Comparison of ENCODE assay signal across 8 mouse cellular contexts in the genomic region with DNA sequence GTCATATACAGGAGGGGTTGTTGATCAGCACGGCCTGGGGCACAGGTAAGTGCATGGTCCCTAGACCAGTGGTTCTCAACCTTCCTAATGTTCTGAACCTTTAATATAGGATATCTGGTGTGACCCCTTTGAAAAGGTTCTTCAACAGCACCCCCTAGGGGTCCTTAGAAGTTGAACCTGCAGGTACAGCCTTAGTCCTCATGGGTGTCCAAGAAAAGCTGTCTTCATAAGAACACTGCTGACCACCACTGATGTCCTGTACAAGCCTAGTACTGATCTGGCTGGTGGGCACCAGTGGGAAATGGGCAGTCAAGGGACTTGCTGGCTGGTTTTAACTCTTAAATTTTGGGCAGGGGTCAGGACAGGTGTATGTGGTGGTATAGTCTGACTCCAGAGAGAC. TPM values are rescaled to one million over a fixed set of nuclear protein-coding genes. Genes with fewer than 3 reads are reported as not detected.
DNase-seq lines count a peak whose midpoint lies in the region; ATAC-seq and TF ChIP-seq lines count a peak whose summit lies in the region.

No protein-coding gene starts in this region.

- H3K9ac ChIP-seq in lung, embryonic 16.5 days (ENCODE audit: low read length), result no peak overlapping the region
- H3K9ac ChIP-seq in embryonic facial prominence, embryonic 14.5 days (ENCODE audit: low read depth, low read length), result no peak overlapping the region
- H3K9ac ChIP-seq in midbrain, postnatal 0 days (replicated peaks; ENCODE audit: low read length, poor library complexity, severe bottlenecking), result no peak overlapping the region

- H3K4me2 ChIP-seq in lung, embryonic 16.5 days (ENCODE audit: low read depth, low read length), result no peak overlapping the region
- no peak overlapping the region for H3K4me2 ChIP-seq in embryonic facial prominence, embryonic 14.5 days (ENCODE audit: low read depth, low read length)
- H3K4me2 ChIP-seq in midbrain, postnatal 0 days (ENCODE audit: low read depth, low read length, poor library complexity, severe bottlenecking), result no peak overlapping the region

- WGBS in lung, embryonic 16.5 days, result 50% methylated on average over 1 of the region's 1 CpGs
- 80% methylated on average over 1 of the region's 1 CpGs for WGBS in embryonic facial prominence, embryonic 14.5 days
- WGBS in midbrain, postnatal 0 days, result 84% methylated on average over 1 of the region's 1 CpGs

- ATAC-seq in CD4-positive, CD25-positive, alpha-beta regulatory T cell, adult 4 months, result no peak
- ATAC-seq in lung, embryonic 16.5 days (ENCODE audit: low read depth), result peak; percentile 2; the same call in 1 of the 2 replicates
- 0 out of 2 replicates have a peak, but pooled peaks have one; percentile 5 for ATAC-seq in embryonic facial prominence, embryonic 14.5 days (ENCODE audit: low read depth)
- no peak for ATAC-seq in midbrain, postnatal 0 days (ENCODE audit: low FRiP score)

- H3K9me3 ChIP-seq in lung, embryonic 16.5 days (ENCODE audit: control insufficient read depth, low read length), result no peaks in the 10 kb centered on the region
- no peaks in the 10 kb centered on the region for H3K9me3 ChIP-seq in embryonic facial prominence, embryonic 14.5 days (ENCODE audit: control insufficient read depth, low read length)
- no peaks in the 10 kb centered on the region for H3K9me3 ChIP-seq in midbrain, postnatal 0 days (ENCODE audit: low read length)

- TF ChIP-seq CTCF in midbrain, postnatal 0 days (IDR thresholded peaks at IDR 0.05), result peak; percentile 50

- peaks cover 14% of the 10 kb centered on the region for H3K4me1 ChIP-seq in lung, embryonic 16.5 days (replicated peaks; ENCODE audit: control insufficient read depth, insufficient read depth, low read length)
- peaks cover 2% of the 10 kb centered on the region; the same call in 1 of the 2 replicates for H3K4me1 ChIP-seq in embryonic facial prominence, embryonic 14.5 days (ENCODE audit: control insufficient read depth, insufficient read depth, low read length)
- no peaks in the 10 kb centered on the region; the same call in 1 of the 2 replicates for H3K4me1 ChIP-seq in midbrain, postnatal 0 days (ENCODE audit: insufficient read depth, low read length)

- H3K27ac ChIP-seq in lung, embryonic 16.5 days (ENCODE audit: low read length), result no peak overlapping the region
- no peak overlapping the region for H3K27ac ChIP-seq in embryonic facial prominence, embryonic 14.5 days (replicated peaks; ENCODE audit: low read depth, low read length)
- H3K27ac ChIP-seq in midbrain, postnatal 0 days (ENCODE audit: low read depth, low read length), result no peak overlapping the region

- H3K36me3 ChIP-seq in lung, embryonic 16.5 days (ENCODE audit: control insufficient read depth, insufficient read depth, low read length), result peaks cover 33% of the 10 kb centered on the region
- peaks cover 43% of the 10 kb centered on the region for H3K36me3 ChIP-seq in embryonic facial prominence, embryonic 14.5 days (ENCODE audit: control insufficient read depth, insufficient read depth, low read length)
- peaks cover 33% of the 10 kb centered on the region for H3K36me3 ChIP-seq in midbrain, postnatal 0 days (ENCODE audit: insufficient read depth, low read length)

- no peak overlapping the region for H3K4me3 ChIP-seq in lung, embryonic 16.5 days (ENCODE audit: low read length)
- H3K4me3 ChIP-seq in embryonic facial prominence, embryonic 14.5 days (ENCODE audit: low read depth, low read length), result no peak overlapping the region
- H3K4me3 ChIP-seq in midbrain, postnatal 0 days (ENCODE audit: low read depth, low read length), result no peak overlapping the region

- H3K27me3 ChIP-seq in lung, embryonic 16.5 days (ENCODE audit: control insufficient read depth, insufficient read depth, low read depth, low read length), result peaks cover 23% of the 10 kb centered on the region
- H3K27me3 ChIP-seq in embryonic facial prominence, embryonic 14.5 days (replicated peaks; ENCODE audit: control insufficient read depth, insufficient read depth, low read length), result peaks cover 26% of the 10 kb centered on the region
- no peaks in the 10 kb centered on the region for H3K27me3 ChIP-seq in midbrain, postnatal 0 days (ENCODE audit: insufficient read depth, low read length)

- DNase-seq in CD4-positive, CD25-positive, alpha-beta regulatory T cell, adult 2 months (ENCODE audit: low read depth, low spot score), result peak; percentile 57
- no peak for DNase-seq in lung, postnatal 4 days
- DNase-seq in embryonic facial prominence, embryonic 14.5 days (ENCODE audit: low spot score), result no peak
- no peak for DNase-seq in midbrain, postnatal 0 days (ENCODE audit: low spot score)
- no peak for DNase-seq in layer of hippocampus, postnatal 25 days (ENCODE audit: extremely low spot score in 1 of 2, low spot score in 1 of 2)
- no peak for DNase-seq in urinary bladder, adult 2 months (ENCODE audit: low spot score)

RNA-seq across cellular contexts. Expression of a gene that starts 4.4 kb away (rescaled TPM):
- not detected for polyA plus RNA-seq in CD4-positive, CD25-positive, alpha-beta regulatory T cell, adult 4 months (2017; shearing (Covaris generic))
- not detected in 2 replicates for polyA plus RNA-seq in lung, embryonic 16.5 days (2015; fragmentation: Nextera tagmentation; extraction: Ambion mirVana)
- polyA plus RNA-seq in embryonic facial prominence, embryonic 14.5 days (2014; fragmentation: Nextera tagmentation; extraction: Ambion mirVana), result 0.15 and 0.20 TPM in 2 replicates
- 60.9 and 66.1 TPM in 2 replicates for total RNA-seq in midbrain, postnatal 0 days (2014; rRNA removed)
- polyA plus RNA-seq in midbrain, postnatal 0 days (2015; fragmentation: Nextera tagmentation; extraction: Ambion mirVana), result 5.0 TPM in 2 replicates
- total RNA-seq in layer of hippocampus, postnatal 25 days (2021), result 100 to 1,000 TPM; 108 to 110 TPM
- 0.96 and 1.5 TPM in 2 replicates for polyA plus RNA-seq in urinary bladder, adult 2 months (2012; rRNA removed)

RNA-seq across cellular contexts. Expression of a gene that starts 7.7 kb away (rescaled TPM):
- 100 to 1,000 TPM; 127 to 129 TPM for polyA plus RNA-seq in CD4-positive, CD25-positive, alpha-beta regulatory T cell, adult 4 months (2017; shearing (Covaris generic))
- 1,174 and 1,330 TPM in 2 replicates for polyA plus RNA-seq in lung, embryonic 16.5 days (2015; fragmentation: Nextera tagmentation; extraction: Ambion mirVana)
- polyA plus RNA-seq in embryonic facial prominence, embryonic 14.5 days (2014; fragmentation: Nextera tagmentation; extraction: Ambion mirVana), result 846 and 847 TPM in 2 replicates
- total RNA-seq in midbrain, postnatal 0 days (2014; rRNA removed), result 1,054 and 1,082 TPM in 2 replicates
- 1,042 and 1,135 TPM in 2 replicates for polyA plus RNA-seq in midbrain, postnatal 0 days (2015; fragmentation: Nextera tagmentation; extraction: Ambion mirVana)
- total RNA-seq in layer of hippocampus, postnatal 25 days (2021), result 100 to 1,000 TPM; 610 to 665 TPM
- polyA plus RNA-seq in urinary bladder, adult 2 months (2012; rRNA removed), result 614 and 631 TPM in 2 replicates

RNA-seq across cellular contexts. Expression of a gene that starts 23.2 kb away (rescaled TPM):
- polyA plus RNA-seq in CD4-positive, CD25-positive, alpha-beta regulatory T cell, adult 4 months (2017; shearing (Covaris generic)), result 1 to 10 TPM in 1 of 2 experiments, under 1 TPM in 1; 0.49 to 1.1 TPM
- polyA plus RNA-seq in lung, embryonic 16.5 days (2015; fragmentation: Nextera tagmentation; extraction: Ambion mirVana), result 0.62 and 0.98 TPM in 2 replicates
- 0.31 and 0.51 TPM in 2 replicates for polyA plus RNA-seq in embryonic facial prominence, embryonic 14.5 days (2014; fragmentation: Nextera tagmentation; extraction: Ambion mirVana)
- total RNA-seq in midbrain, postnatal 0 days (2014; rRNA removed), result 0.66 and 0.85 TPM in 2 replicates
- polyA plus RNA-seq in midbrain, postnatal 0 days (2015; fragmentation: Nextera tagmentation; extraction: Ambion mirVana), result 1.2 and 1.4 TPM in 2 replicates
- total RNA-seq in layer of hippocampus, postnatal 25 days (2021), result 1 to 10 TPM; 2.4 to 3.1 TPM
- 1.1 and 1.4 TPM in 2 replicates for polyA plus RNA-seq in urinary bladder, adult 2 months (2012; rRNA removed)

RNA-seq across cellular contexts. Expression of a gene that starts 30.0 kb away (rescaled TPM):
- 10 to 100 TPM; 20.8 to 27.3 TPM for polyA plus RNA-seq in CD4-positive, CD25-positive, alpha-beta regulatory T cell, adult 4 months (2017; shearing (Covaris generic))
- polyA plus RNA-seq in lung, embryonic 16.5 days (2015; fragmentation: Nextera tagmentation; extraction: Ambion mirVana), result 64.0 and 68.9 TPM in 2 replicates
- 106 TPM in 2 replicates for polyA plus RNA-seq in embryonic facial prominence, embryonic 14.5 days (2014; fragmentation: Nextera tagmentation; extraction: Ambion mirVana)
- total RNA-seq in midbrain, postnatal 0 days (2014; rRNA removed), result 65.8 and 99.4 TPM in 2 replicates
- 72.5 and 75.2 TPM in 2 replicates for polyA plus RNA-seq in midbrain, postnatal 0 days (2015; fragmentation: Nextera tagmentation; extraction: Ambion mirVana)
- total RNA-seq in layer of hippocampus, postnatal 25 days (2021), result 10 to 100 TPM; 67.1 to 77.7 TPM
- 60.6 and 70.0 TPM in 2 replicates for polyA plus RNA-seq in urinary bladder, adult 2 months (2012; rRNA removed)

RNA-seq across cellular contexts. Expression of a gene that starts 34.4 kb away (rescaled TPM):
- 10 to 100 TPM; 18.0 to 23.4 TPM for polyA plus RNA-seq in CD4-positive, CD25-positive, alpha-beta regulatory T cell, adult 4 months (2017; shearing (Covaris generic))
- polyA plus RNA-seq in lung, embryonic 16.5 days (2015; fragmentation: Nextera tagmentation; extraction: Ambion mirVana), result 46.2 and 47.8 TPM in 2 replicates
- polyA plus RNA-seq in embryonic facial prominence, embryonic 14.5 days (2014; fragmentation: Nextera tagmentation; extraction: Ambion mirVana), result 32.5 and 33.6 TPM in 2 replicates
- 42.0 and 43.2 TPM in 2 replicates for total RNA-seq in midbrain, postnatal 0 days (2014; rRNA removed)
- polyA plus RNA-seq in midbrain, postnatal 0 days (2015; fragmentation: Nextera tagmentation; extraction: Ambion mirVana), result 32.5 and 37.4 TPM in 2 replicates
- total RNA-seq in layer of hippocampus, postnatal 25 days (2021), result 10 to 100 TPM; 39.2 to 44.6 TPM
- 28.5 and 31.7 TPM in 2 replicates for polyA plus RNA-seq in urinary bladder, adult 2 months (2012; rRNA removed)

Comparison
In these comparisons a context has a peak if more than half of its experiments do, and no peak if none do; other contexts are left out.
1. ATAC-seq: peak in lung, embryonic 16.5 days (single experiment) and embryonic facial prominence, embryonic 14.5 days (single experiment); none in CD4-positive, CD25-positive, alpha-beta regulatory T cell, adult 4 months (single experiment) and midbrain, postnatal 0 days (single experiment).